Mouse (Mus musculus) liver, adult 2 months (tissue): ENCODE measurements around the gene Obscn. TPM values are rescaled to one million over a fixed set of nuclear protein-coding genes. Genes with fewer than 3 reads are reported as not detected.

Experiments
- DNase-seq: peaks from one replicate; pipeline ENCODE4 v3.0.0-alpha.2; 2011; ENCODE audit warnings: low read depth, low spot score; ENCODE audit errors: extremely low read depth
- H3K27ac ChIP-seq: fragments of 200-500 bp; replicated peaks from 2 replicates; pipeline ENCODE4 v1.5.1; 2012; ENCODE audit warnings: low read depth, mild to moderate bottlenecking, control low read depth, inconsistent platforms, low read length; ENCODE audit not compliant: insufficient read depth
- H3K27me3 ChIP-seq: fragments of 200-500 bp; 2 replicates; pipeline ENCODE4 v1.6.1; 2012; ENCODE audit warnings: mild to moderate bottlenecking, moderate library complexity, low read length, inconsistent platforms; ENCODE audit not compliant: control insufficient read depth, insufficient read depth
- H3K36me3 ChIP-seq: fragments of 200-500 bp; 2 replicates; pipeline ENCODE4 v1.6.1; 2012; ENCODE audit warnings: low read length, inconsistent platforms; ENCODE audit not compliant: control insufficient read depth, insufficient read depth
- H3K4me1 ChIP-seq: fragments of 200-500 bp; 2 replicates; pipeline ENCODE4 v1.6.1; 2011; ENCODE audit warnings: low read length; ENCODE audit not compliant: control insufficient read depth, insufficient read depth
- H3K4me3 ChIP-seq: fragments of 200-500 bp; 2 replicates; pipeline ENCODE4 v1.5.1; 2011; ENCODE audit warnings: low read depth, mild to moderate bottlenecking, control low read depth, low read length, moderate library complexity; ENCODE audit not compliant: insufficient read depth
- H3K79me2 ChIP-seq: fragments of 200-500 bp; 2 replicates; pipeline ENCODE4 v1.6.1; 2012; ENCODE audit warnings: inconsistent platforms, mild to moderate bottlenecking, low read length, moderate library complexity; ENCODE audit not compliant: control insufficient read depth, insufficient read depth
- H3K9ac ChIP-seq: fragments of 200-500 bp; 2 replicates; pipeline ENCODE4 v1.6.1; 2012; ENCODE audit warnings: low read depth, mild to moderate bottlenecking, control low read depth, inconsistent platforms, low read length
- CTCF ChIP-seq: fragments of 200-500 bp; IDR thresholded peaks from 2 replicates; pipeline ENCODE4 v1.5.1; 2011; ENCODE audit warnings: low read depth, low read length, control low read depth
- POLR2A ChIP-seq: fragments of 200-500 bp; IDR thresholded peaks from 2 replicates; pipeline ENCODE4 v1.6.1; 2011; ENCODE audit warnings: low read length, control low read depth; ENCODE audit not compliant: insufficient read depth; ENCODE audit errors: extremely low read depth
- WGBS: fragments of 180-500 bp; shearing (Covaris S2); methylation state at CpG from one replicate; pipeline ENCODE4 v1.1.7; 2018; 5-methylcytosine and 5-hydroxymethylcytosine counted together
- polyA plus RNA-seq: library from polyadenylated mRNA; depleted of rRNA; stranded (reverse); fragments of >200 nt; gene quantifications from 2 replicates; pipeline ENCODE4 v1.2.3, GENCODE M21; 2012
- total RNA-seq: library from RNA; depleted of rRNA; stranded (reverse); fragments of >200 nt; gene quantifications from 2 replicates; pipeline ENCODE4 v1.2.3, GENCODE M21; 2014

The Obscn gene
- total and polyA plus RNA-seq, 2 experiments: 0.07 to 0.83 TPM

- 2% methylated on average over 68 of the region's 68 CpGs for WGBS
- Histone ChIP-seq H3K4me3 (peak within 1 kb of the TSS; percentile 67), H3K4me1 (peaks cover 4% of the 10 kb centered on the region; the same call in 1 of the 2 replicates), H3K79me2 (no peaks in the 10 kb centered on the region), H3K27me3 (no peaks in the 10 kb centered on the region), H3K9ac (peak within 1 kb of the TSS; percentile 96), H3K27ac (peak within 1 kb of the TSS; percentile 91), H3K36me3 (no peaks in the 10 kb centered on the region)
- peak; percentile 92 for DNase-seq
- TF ChIP-seq CTCF: peak; percentile 10; the same call in 1 of the 2 replicates
- TF ChIP-seq POLR2A: peak; percentile 59; the same call in 1 of the 2 replicates
These were observed 27.3 kb upstream of the Obscn start, which contains the start of gene Iba57 for GRCm38 (mm10) chr11:59163255-59164236. TSS of gene Iba57 (minus strand) at chr11:59163739.

GRCm38 (mm10) chr11:59162443-59163254 is 26.4 kb upstream of the Obscn start:
- peak; percentile 16 for DNase-seq
- Histone ChIP-seq H3K36me3 (peaks cover 3% of the 10 kb centered on the region; the same call in 1 of the 2 replicates), H3K4me1 (peaks cover 4% of the 10 kb centered on the region; the same call in 1 of the 2 replicates), H3K9ac (peak overlapping the region; percentile 7; the same call in 1 of the 2 replicates), H3K27me3 (no peaks in the 10 kb centered on the region), H3K27ac (peak overlapping the region; percentile 46), H3K4me3 (peak overlapping the region; percentile 42), H3K79me2 (no peaks in the 10 kb centered on the region)
- no peak for TF ChIP-seq POLR2A
- no peak for TF ChIP-seq CTCF
- 36% methylated on average over 9 of the region's 9 CpGs for WGBS

DNA sequence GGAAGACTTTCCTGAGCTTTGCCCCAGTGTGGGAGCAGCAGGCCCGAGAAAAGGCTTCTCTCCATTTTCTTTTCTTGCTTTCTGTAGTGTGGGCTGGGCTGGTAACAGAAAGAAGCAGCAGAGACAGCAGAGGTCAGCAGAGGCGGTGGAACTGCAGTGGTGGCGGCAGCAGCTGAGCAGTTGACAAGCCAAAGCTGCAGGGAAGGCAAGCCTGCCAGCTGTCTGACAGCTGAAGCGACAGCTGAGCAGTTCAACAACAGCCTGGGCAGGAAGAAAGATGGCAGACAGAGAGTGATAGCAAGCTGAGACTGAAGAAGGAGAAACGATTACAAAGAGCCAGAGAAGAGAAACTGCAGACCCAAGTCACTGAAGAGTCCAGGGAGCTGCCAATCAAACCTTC is 25.2 kb upstream of the Obscn start:
- WGBS: 83% methylated on average over 5 of the region's 5 CpGs
- TF ChIP-seq POLR2A (no peak), CTCF (0 out of 2 replicates have a peak, but pooled peaks have one; percentile 16)
- Histone ChIP-seq H3K9ac (no peak overlapping the region), H3K27ac (no peak overlapping the region), H3K4me3 (no peak overlapping the region), H3K27me3 (no peaks in the 10 kb centered on the region), H3K4me1 (peaks cover 4% of the 10 kb centered on the region; the same call in 1 of the 2 replicates), H3K36me3 (peaks cover 3% of the 10 kb centered on the region; the same call in 1 of the 2 replicates), H3K79me2 (no peaks in the 10 kb centered on the region)
- DNase-seq: no peak

DNA sequence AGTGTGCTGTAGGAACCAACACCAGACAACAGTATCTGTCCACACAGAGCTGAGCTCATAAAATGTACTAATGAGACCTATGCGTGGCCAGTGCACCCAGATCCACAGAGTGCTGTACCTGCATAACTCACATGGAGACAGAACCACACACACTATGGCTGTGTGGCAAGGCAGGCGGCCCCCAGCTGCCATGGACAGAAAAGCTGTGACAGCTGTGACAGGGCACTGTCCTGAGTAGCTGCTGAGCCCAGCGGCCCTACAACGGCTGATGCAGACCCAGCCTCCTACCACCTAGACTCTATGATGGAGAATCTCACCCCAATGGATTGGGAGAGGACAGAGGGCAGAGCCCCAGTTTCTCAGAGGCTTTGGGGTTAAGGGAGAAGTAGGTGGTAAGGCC is 23.4 kb upstream of the Obscn start:
- no peaks in the 10 kb centered on the region for H3K27me3 ChIP-seq
- no peak overlapping the region for H3K27ac ChIP-seq
- WGBS: 96% methylated on average over 4 of the region's 4 CpGs
- TF ChIP-seq CTCF (no peak), POLR2A (no peak)
- no peak overlapping the region for H3K4me3 ChIP-seq
- DNase-seq: no peak
- H3K79me2 ChIP-seq: no peaks in the 10 kb centered on the region
- H3K9ac ChIP-seq: no peak overlapping the region
- peaks cover 4% of the 10 kb centered on the region; the same call in 1 of the 2 replicates for H3K4me1 ChIP-seq
- H3K36me3 ChIP-seq: peaks cover 3% of the 10 kb centered on the region; the same call in 1 of the 2 replicates

DNA sequence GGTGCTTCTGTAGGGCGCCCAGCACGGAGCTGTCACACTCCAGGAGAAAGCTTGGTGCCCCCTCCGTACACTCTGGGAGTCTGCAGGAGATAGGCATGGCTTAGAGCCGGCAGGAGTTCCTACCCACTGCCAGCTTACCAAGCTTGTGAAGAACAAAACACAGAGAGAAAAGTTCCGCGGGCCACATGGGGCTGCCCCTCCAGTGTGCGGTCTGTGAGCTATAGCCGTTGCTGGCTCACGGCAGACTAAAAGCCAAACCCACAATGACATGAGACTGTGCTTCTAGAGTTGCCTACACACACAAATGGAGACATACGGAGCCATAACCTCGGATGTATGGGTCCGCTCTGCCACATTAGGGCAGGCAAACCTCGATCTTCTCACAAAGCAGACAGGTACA is 22.9 kb upstream of the Obscn start:
- WGBS: 96% methylated on average over 13 of the region's 13 CpGs

More for the DNA sequence above, 22.9 kb upstream of the Obscn start:
- DNase-seq: no peak
- H3K27me3 ChIP-seq: no peaks in the 10 kb centered on the region
- no peaks in the 10 kb centered on the region for H3K79me2 ChIP-seq
- no peak for TF ChIP-seq POLR2A
- no peak for TF ChIP-seq CTCF
- peaks cover 4% of the 10 kb centered on the region; the same call in 1 of the 2 replicates for H3K4me1 ChIP-seq
- H3K4me3 ChIP-seq: no peak overlapping the region
- H3K9ac ChIP-seq: no peak overlapping the region
- peaks cover 3% of the 10 kb centered on the region; the same call in 1 of the 2 replicates for H3K36me3 ChIP-seq
- no peak overlapping the region for H3K27ac ChIP-seq
